Mouse (Mus musculus) hindlimb bud, embryonic 11.5 days (tissue): ENCODE measurements around the gene Frem1.

Experiments
- DNase-seq: peaks from one replicate; pipeline ENCODE4 v3.0.0-alpha.2; 2012; ENCODE audit warnings: low read depth, low spot score; ENCODE audit errors: extremely low spot score

The Frem1 gene

DNA sequence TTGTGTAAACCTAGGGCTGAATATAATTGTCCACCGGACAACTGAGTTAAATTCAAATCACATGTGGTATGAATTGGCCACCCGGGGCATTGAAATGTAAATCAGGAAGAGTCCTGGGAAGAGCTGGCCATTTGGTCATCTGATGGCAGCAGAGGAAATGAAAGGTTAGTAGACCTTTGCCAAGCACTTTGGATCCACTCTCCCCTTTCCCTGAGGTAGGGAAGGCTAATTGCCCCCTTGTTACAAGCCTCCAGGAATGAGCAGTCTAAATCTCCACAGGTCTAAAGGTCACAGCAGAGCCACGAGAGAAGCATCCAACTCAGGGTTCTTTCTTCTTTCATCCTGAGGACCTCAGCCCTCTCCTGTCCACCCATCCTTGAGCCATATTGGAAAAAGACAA, 20.5 kb downstream of the Frem1 start:
- DNase-seq: no peak

DNA sequence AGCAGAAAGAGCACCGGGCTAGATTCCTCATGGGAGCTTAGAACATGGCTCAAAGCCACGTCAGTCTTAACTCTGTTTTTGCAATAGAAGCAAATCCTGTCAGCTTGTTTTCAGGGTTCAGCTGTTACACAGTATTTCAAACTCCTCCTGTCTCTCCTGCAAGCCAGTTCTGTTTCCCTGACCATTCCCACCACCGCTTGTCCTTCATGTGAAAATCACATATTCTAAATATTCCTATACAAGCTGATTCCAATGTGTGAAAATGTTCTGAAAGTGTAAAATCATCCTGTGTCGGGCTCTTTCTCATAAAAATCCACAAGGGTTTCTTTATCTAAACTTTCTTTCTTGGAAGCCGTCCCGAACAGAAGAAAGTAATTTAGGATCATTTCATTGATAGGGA, 22.0 kb downstream of the Frem1 start:
- DNase-seq: no peak

DNA sequence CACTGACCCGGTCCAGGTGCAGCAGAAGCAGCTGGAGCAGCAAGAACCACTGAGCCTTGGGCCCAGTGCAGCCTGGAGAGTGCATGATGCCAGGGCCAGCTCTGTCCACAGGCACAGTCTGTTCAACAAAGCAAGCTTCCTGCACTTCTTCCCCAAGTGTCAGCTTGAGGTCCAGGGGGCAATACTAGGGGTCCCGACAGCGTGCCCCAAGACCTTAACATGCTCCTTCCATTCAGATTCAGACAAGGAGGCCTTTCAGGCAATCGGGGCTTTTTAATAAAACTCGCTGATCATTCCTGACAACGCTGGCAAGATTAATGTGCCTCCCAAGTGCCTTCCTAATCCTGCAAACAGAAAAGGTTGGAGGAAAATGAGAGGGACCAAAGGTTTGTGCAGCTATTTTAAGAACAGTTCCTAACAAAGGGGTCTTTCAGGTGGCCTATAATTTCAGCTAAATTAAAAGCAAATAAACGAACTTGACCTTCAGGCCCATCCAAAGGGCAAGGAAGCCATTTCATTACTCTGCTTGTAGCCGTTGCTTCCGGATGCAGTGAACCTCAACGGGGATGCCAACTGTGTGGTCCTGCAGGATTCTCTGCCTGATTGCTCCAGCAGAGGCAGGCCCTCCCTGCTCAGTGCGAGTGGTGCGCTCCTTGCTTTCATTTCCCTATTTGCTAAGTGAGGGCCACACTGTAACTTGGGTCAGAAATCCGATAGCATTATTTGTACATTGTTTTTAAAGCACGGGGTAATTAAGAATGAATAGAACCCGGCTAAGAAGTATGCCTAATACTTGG, 31.2 kb downstream of the Frem1 start:
- peak; percentile 86 for DNase-seq

DNA sequence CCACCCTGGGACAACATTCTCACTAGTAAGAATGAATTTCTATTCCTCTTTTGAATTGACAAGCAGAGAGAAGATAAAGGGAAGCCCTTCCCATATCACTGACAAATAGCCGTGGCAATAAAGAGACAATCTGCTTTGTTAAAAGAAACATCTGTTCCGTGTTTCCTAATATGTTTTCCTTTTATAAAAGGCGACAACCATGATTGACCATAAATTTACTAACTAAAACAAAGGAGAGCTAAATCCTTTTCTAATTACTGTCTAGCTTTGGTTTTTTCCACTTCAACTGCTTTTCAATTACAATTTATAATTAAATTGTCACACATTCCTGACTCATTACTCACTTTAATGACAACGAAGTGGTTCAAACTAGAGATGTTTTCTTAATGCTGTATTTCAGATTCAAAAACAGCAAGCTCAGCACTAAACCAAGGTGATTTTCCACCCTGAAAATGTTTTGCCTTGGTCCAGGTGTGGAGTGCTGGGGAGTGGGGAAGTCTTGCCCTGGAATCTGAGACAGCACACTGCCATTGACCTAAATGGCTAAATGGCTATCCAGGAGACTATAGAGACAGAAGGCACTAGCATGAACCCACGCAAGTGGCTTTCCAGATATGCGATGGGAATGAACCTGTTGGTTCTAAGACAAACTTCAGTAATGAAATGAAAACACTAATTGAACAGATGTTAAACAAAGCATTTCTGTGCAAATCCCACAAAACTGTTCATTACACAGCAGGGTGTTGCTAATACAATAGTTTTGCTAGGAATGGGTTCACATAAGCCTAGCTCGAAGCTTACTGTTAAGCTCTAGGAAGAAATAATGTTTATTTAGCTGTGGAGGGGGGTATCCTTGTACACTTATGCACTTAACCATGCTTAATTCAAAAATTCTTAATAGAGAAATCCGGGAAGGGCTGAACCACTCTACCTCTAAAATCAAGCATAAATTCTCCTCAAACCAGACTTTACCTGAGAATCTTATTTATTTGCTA, 33.7 kb downstream of the Frem1 start:
- DNase-seq: no peak

DNA sequence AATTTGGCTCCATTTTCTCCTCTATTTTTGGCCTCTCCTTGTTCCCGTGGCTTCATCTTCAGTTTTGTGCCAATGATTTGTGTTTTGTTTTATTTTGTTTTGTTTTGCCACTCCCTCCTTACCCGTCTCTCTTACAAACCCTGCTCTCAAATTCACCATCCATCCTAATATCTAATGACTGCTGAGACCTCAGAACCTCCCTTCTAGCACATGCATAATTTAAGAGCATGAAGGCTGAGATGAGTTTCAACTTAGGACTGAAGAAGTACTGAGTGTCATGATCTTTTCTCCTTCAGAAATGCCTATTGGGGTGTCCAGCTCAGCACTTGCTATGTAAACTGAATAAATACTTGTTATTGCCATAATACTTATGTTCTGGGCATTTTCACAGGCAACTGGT, 37.6 kb downstream of the Frem1 start:
- DNase-seq: no peak

DNA sequence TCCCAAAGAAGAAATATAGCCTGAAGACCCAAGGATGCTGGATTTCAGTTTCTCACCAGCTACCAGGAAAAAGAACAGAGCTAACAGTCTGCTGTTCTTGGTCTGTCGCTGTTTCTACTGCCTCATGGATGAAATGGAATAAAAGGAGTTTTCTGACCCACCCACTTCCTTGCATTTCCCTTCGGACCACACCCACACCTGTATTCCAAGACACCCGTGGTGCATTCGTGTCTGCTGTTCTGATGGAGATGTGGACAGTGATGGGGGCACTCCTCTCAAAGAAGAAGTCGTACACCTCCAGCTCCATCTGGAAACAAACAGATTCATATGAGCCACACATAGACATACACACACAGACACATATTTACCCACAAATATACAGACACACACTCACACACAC, 48.1 kb downstream of the Frem1 start:
- DNase-seq: no peak

DNA sequence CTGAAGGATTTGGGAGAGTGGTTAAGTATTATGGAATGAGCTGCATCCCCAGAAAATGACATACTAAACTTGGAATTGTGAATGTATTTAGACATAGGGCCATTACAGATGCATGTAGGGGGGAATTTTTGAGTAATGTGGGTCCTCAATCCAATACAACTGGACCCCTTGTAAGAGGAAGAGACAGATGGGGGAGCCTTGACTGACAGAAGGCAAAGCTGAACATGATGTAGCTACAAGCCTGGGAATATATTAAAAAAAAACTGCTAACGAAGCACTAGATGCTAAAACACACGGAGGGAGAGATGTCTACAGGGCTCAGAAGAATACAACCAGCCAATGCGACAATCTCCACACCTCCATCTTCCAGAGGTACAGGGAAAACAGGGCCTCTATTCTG, 60.1 kb downstream of the Frem1 start:
- DNase-seq: no peak

DNA sequence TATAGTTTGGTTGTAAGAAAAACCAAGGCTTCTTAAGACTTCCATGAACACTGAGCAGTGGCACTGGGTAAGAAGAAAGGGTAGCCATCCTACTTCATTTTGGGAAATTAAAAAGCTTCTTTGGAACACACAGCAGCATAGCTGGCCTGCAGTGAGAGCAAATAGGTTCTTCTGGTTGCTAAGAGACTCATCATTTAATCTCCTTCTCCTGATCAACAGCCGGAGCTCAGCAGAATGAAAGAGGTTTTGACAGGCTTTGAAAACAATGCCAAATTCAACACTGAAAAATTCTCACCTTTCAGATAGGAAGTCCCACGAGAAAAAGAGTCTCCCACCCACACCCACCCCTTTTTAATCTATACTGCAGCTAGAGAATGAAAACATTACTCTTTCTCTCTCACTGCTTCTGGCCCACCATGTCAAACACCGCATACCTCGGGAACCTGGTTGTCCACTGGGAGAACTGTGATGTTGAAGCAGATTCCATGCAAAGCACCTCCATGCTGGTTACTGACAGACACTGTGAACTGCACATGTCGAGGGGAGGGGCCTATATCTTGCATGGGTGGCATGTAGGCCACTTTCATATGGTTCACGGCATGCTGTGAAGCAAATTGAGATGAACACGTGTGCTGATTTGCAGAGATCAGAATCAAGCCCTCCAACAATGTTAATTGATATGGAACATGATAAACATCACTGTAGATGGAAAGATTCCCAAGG, 61.0 kb downstream of the Frem1 start:
- no peak for DNase-seq

DNA sequence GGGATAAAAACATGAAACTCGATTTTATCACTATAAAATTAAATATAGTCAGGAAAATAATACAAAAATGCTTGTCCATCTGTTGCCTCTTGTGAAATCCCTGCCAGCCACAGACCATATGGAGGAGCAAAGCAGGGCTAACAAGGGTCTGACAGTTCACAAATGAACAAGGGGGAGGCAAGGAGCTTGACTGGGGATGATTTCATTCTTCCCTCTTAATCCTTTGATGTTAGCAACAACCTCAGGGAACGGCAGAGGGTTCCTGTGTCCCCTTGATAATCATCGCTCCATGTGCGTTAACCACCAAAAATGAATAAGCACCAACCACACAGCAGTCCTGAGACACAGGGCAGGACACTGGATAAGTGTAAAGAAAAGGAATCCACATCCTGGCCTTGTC, 79.8 kb downstream of the Frem1 start:
- DNase-seq: no peak

DNA sequence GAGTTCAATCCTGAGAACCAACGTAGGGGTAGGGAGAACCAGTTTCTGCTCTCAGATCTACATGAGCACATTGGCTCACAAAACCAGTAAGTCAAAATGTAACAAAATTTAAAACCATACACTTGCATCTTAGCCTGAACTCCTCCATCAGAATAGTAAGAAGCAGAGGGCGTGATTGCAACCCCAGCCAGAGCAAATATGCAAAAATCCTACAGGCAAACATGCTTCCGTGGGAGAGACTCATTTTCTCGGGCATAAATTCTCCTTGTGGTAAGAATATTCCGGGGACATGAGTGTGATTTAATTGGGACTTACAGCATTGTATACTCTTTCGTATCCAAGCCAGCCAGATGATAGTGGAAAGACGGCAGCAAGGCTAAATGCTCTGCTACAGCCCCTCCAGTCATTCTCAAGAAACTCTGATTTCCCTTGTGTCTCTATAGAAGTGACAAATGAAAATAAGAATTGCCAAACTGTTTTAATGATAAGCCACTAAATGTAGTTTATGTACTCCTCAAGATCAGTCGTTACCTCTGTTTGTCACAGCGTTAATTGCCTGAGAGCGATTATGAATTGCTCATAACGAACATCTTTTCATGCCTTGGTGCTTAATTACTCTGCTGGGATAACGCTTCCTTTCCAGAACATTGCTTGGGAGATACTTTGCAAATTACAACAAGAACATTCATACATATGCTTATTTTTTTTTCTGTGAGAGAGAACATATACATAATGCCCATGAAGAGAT, 81.1 kb downstream of the Frem1 start:
- DNase-seq: no peak

DNA sequence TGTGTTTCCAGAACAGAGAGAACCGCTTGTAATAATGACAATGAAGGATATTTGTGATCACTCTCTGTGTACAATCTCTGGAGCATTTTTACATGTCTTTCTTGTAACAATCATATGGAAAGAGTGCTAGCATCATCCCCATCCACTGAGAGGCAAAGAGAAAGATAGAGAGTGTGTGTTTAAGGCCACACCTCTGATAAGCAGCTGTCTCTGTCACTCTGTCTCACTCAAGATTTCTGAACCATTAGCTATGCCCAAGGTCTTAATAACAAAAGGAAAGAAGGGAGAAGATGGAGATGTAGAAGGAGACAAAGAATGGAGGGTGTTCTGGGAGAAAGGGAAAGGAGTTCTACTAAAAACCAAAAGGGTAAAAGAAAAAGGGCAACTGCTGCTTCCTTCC, 91.1 kb downstream of the Frem1 start:
- no peak for DNase-seq

DNA sequence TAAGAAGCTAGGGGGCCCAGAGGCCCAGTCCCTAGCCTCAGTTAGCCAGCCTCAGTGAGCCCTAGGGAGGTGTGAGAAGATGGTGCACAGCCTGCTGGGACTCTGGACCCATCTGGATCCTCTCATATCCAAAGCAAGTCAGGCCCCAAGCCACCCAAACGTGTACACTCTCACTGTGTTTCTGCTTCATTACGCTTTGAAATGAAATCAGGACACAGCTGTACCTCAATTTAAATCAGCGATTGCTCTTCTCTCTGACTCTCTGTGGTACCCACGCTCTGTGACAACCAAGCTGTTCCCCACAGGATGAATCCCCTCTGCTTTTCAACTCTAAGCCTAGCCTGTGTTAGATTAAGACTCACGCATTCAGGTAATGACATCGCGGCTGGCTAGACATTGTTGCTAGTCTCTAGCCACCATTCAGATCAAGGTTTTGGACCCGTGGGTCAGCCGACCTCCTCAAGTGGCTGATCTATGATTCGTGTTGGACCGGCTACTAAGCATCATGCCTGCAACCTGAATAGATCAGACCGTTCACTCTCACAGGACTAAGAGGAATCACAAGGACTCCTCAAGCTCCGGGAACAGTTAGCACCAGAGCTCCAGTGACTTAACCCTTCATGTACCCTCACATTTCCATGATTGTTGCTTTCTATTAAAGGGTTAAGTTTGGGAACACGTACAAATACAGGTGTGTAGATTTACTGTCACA, 94.2 kb downstream of the Frem1 start:
- DNase-seq: no peak

DNA sequence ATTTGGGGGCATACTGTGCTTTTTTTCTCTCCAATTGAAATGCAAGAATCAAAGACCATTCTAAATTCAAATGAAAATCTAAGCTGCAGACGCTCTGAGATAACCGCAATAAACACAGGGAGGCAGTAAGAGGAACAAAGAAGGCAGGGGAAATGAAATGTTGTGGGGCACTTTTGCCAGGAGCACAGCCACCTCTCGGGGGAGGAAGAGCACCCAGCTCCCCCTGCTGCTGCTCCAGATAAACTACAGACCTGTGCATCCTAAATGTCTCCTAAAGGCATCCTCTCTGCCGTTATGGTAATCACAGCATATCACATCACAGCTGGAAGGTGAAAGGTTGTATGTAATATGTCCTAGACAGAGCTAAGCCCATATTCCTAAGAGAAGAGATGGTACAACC, 98.1 kb downstream of the Frem1 start:
- DNase-seq: no peak

DNA sequence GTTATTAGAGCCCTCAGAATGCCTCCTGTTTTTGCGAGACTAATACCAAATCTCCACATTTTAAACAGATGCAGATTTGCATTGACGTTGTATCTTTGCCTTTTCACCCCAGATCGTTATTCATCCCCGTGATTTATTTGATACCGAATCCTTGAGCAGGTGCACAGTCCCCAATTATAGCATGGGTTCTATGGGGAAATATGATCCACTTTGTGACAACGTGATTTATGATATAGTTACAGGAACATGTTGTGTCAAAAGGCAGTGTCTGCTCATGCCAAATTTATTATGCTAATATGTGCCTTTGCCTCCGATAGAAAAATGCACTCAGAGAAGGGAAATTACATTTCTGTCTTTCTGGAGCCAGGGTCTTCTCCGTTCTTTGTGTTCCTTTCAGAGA, 102.6 kb downstream of the Frem1 start:
- no peak for DNase-seq

DNA sequence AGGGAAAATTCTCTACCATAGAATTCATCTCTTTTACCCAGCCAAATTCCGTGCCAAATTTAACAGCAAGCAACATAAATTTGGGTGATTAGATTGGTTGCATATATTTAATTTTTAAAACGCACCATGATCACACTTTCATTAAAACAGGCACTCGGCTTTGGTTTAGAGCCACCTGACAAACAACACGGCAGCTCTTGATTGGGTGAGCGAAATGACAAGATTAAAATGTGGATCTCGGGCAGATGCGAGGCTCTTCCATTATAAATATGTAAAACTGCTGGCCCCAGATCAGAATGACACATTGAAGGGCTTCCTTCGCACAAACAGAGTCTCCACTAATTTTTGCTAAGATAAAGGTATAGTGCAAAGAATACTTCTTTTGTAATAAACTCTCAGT, 105.4 kb downstream of the Frem1 start:
- DNase-seq: no peak

DNA sequence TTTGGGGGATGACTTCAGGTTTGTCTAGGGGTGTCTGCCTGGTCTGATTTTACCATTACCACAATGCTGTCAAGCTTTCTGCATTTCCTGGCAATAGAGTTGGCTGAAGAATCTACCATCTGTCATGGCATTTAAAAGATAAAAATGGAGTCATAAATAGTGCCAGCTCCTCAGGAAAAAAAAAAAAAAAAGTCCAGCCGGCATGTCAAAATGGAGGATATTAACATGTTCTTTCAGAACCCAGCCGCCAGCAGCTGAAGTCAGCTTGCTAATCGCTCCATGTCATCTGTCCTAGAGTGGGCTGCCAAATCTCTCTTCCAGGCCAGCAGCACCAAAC, 105.9 kb downstream of the Frem1 start:
- DNase-seq: no peak

DNA sequence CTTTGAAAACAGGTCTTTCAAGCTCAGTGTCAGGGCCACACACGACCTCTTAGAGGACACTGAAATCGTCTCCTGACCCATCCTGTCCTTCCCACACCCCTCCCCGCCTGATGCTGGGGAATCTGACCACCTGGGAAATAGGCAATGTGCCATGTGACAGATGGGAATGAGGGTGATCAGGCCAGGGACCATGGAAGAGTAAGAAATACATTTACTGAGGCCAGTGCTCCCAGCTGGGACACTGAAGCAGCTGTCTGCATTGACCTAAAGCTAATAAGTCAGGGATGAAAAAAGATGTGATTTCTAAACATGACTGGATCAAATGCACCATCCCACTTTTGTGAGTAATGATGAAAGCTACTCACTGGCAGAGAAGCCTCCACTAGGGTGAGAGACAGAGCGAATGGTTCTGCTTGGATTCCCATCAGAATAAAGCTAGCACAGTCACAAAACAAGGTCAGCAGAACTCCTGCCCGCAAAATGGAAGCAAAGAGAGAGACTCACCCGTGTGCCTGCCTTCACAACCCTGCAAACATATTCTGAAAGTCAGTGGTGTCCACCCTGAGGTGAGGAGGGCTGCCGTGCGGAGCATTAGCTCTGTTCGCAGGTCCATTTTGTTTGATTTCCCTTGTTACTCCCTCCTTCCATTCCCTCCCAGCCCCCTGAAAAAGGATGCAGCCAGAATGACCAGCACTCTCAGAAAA, 106.4 kb downstream of the Frem1 start:
- DNase-seq: no peak

DNA sequence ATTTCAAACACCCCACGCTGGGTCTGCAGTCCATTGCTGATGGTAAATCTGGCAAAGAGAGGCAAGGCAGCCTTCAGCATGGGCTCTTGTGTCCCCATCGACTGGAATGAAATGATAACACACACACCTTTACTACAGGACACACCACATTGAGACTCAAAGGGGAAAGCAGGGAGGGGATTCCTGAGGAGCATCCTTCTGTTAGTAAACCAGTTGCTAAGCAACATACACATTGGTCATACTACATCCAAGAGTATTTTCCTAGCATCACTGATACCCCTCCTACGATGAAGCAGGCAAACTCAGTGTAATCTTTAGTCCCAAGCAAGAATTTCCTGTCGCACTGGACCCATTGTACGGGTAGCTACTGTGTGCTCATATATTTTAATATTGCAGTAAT, 111.5 kb downstream of the Frem1 start:
- no peak for DNase-seq

DNA sequence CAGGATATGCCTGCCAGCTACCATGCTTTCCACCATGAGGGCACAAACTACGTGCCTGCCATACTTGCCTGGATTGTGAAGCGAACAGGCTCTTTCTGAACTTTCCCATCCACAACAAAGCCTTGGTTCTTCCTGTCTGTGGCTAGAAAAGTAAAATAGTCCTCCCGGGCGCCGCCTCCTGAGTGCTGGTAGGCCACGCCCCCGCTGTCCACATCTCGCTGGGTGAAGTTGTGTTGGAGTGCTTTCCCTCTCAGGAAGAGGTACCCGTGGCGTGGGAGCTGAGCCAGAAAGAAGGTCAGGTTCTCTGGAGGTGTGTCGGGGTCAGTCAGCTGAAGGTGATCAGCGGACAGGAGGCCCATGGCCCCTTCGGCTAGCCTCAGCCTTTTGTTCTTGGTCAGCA, 111.9 kb downstream of the Frem1 start:
- DNase-seq: no peak

DNA sequence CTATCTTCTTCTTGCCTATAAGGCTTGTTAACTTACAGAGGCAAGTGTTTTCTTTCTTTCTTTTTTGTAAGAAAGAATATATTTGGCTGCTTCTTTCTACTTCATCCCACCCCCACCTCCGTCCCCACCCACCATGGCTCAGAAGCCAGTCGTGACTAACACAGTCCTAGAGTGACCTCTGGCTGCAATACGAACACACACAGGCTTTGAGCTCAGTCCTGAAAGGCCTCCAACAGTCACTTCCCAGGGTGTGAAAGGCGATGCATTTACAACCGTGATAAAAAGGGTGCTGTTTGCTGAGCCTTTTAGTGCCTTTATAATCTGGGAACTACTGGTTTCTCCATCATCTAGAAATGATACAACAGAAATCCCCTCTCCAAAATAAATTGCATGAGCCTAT, 117.8 kb downstream of the Frem1 start:
- DNase-seq: no peak
